Mouse (Mus musculus) thymus, postnatal 14 days (tissue): ENCODE measurements around the gene Impdh1.
"Not testable (repeated sequence)": the region's sequence is repeated elsewhere in the genome, so short reads cannot be mapped to it uniquely, and the experiment has no call there.

Experiments
- DNase-seq: peaks from one replicate; pipeline ENCODE4 v3.0.0; 2021

Impdh1 gene

DNA sequence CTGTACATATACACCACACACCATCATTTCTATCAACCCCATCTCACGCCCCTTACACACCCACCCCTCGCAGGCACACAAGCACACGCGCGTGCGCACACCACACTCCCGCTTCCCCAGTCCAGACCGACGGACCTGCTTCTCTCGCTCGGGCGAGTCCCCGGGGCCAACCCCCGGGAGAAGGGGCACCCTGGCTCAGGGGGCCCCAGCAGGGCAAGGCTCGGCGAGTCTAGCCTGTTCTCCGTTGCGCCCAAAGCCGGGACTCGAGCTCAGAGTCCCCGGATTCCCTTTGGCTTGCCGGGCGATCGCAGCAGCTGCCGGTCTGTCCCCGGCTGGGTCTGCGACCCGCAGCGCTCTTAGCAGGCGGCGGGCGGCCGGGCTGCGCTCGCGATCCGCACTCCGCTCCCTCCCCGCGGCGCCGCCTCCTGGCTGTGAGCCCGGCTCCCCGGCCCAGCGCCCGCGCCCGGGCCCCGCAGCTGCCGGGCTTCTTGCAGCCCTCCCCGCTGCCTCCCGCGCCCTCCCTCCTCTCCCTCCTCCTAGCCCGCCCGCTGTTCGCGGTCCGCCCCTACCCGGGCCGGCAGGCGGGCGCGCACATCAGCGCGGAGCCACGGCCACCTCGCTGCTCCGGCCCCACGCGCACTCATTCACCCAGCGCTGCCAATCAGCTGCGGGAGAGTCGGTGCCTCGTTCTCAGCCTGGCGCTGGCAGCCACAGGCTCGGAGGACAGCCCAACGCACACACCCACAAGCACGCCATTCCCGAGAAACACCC, 37.1 kb downstream of the Impdh1 start, which contains the start of gene Prrt4:
Gene Prrt4, minus strand, starts transcription at position 697 of the 771 bp plus-strand sequence.
- DNase-seq = peak; percentile 43

DNA sequence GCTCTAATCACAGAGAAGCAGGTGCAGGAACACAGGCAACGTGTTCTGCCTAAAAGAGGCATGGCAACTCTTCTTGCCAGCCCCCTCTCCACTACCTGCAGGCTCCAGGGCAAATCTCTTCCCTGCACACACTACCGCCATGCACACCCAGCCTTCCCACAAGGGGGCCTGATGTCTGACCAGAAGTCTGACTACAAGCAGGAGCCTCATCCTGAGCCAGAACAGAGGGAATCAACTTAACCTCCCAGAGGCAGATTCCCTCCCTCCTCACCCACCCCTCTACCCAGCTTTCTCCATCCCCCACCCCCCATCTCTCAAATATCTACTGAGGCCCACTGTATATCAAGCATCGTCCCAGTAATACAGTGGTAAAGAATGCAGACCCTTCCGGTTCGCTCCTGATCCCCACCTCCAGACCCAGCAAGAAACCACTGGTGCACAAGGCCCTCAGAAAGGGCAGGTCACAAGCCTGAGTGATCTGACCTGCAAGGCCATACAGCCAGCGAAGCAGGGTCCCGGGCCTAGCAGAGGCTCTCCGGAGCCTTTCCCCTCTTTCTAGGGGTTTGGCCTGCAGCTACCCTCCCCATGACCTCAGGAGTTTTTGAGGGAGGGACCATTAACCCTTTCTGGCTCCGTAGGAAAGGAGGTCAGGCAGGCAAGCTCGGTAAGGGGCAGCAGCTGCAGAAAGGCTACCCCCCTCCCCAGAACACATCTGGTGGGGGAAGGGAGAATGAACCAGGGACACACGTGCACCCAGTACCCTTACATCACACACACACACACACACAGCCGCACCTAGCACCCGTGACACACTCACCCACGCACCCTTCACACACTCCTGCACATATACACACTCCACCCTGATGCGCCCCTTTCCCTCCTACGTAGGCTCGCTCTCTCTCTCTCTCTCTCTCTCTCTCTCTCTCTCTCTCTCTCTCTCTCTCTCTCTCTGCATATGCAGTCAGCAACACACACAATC, 38.0 kb downstream of the Impdh1 start:
- no peak for DNase-seq

DNA sequence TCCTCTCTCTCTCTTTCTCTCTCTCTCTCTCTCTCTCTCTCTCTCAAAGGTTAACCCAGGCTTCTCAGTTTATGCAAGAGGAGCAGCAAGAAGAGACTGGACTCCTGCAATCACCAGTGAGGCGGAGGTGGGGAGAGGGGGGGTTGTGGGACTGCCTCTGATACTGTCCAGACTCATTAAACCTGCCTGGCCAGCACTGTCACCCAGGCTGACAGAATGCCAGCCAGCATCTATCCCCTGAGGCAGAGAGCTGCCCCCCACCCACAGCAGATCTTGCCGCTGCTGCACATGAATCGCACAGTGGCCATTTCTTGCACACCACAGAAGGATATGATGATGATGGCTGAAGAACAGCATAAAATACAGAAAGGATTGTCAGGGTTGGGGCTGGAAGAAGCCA, 41.1 kb downstream of the Impdh1 start:
- no peak for DNase-seq

GRCm38 (mm10) chr6:29174368-29174767, 41.8 kb downstream of the Impdh1 start:
- no peak for DNase-seq

DNA sequence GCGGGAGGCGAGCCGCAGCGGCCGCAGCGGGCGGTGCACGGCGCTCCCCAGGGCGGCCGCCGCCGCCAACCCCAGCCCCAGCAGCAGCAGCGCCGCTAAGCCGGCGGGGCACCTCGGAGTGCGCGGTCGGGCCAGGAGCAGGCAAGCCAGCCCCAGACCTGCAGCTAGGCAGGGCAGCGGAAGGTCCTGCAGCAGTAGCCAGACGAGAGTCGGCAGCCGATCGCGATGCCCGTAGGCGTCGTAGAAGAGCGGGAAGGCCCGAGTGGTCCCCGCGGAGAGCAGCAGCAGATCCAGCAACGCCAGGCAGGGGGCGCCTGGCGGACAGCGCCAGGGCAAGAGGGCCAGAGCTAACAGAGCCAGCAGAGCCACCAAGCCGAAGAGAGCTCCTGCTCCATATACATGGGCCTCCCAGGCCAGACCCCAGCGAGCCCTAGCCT, 45.2 kb downstream of the Impdh1 start:
- peak; percentile 81 for DNase-seq

DNA sequence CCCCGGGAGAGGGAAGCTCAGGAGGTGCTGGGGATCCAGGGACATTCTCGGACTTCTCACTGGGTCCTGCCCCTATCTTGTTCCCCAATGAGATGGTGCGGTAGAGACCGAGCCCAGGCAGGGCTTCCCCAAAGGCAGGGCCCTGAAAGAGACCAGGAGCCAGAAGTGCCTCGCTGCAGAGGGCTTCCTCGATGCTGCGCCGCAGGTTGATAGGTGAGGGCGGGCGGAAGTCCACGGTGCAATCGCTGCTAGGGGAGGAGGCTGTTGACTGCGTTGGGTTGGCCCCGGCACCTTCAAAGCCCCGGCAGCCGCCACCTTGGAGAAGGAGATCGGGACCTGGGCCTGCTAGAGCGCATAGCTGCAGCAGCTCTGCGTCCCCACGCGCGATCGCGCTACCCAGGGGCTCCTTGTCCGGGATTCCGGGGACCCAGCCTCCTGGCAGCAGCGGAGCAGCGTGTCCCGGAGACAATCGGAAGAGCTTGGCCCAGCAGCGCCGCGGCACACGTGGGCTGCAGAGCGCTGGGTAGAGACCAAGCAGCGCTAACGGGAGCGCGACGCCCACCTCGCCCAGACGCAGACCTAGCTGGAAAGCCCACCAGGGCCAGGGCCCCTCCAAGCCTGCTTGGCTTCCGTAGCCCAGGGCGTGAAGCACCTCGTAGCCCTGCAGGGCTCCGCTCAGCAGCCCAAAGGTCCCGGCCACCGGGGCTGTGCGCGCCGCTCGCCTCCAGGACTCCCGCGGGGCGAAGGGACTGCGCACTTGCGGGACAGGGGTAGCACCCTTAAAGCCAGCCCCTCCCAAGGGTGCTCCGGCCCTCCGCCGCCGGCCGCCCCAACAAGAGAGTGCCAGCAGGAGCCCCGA, 45.9 kb downstream of the Impdh1 start:
- DNase-seq = peak; percentile 80

- DNase-seq = no peak
Measured at GRCm38 (mm10) chr6:29169675-29170062, 46.5 kb downstream of the Impdh1 start.

GRCm38 (mm10) chr6:29168871-29169270, 47.3 kb downstream of the Impdh1 start:
- no peak for DNase-seq

GRCm38 (mm10) chr6:29166196-29166595, 50.0 kb downstream of the Impdh1 start:
- peak; percentile 62 for DNase-seq

DNA sequence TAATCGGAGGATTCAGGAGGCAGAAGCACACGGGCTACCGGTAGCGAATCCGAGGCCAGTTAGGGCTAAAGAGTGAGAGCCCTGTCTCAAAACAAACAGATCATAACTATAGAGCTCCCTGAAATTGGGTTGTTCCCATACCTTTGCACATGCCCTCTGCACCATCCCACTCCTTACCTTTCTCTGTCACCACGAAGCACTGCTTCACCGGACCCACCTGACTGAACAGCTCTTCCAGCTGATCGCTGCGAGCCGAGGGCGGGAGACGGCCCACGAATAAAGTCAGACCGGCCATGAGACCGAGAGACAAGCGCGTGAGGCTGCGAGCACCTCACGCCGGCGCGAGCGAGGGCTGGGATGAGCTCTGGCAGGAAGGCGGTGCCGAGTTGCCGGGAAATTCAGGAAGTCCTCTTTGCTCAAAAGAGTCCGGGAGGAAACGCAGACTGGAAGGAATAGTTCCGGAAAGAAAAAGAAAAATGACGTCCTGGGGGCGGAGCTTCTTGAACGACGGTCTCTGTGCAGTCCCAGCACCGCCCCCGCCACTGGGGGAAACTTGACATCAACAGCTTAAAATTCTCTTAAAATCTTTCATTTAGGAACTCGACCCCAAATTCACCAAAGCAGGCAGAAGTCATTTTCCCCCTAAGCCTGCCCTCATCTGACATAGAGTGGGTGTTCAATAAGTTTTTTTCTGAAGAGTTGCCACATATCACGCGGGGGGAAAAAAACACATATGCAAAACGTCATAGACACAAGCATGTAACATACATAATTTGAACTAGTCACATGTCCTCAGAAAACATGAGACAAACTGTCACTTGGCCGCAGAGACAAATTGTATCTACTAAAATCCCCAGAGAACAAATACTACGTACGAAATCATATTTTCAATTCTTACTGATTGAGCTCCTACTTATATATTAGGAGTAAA, 51.6 kb downstream of the Impdh1 start, which contains the start of gene Rbm28:
Gene Rbm28, minus strand, starts transcription at position 693 of the 931 bp plus-strand sequence.
- peak; percentile 92 for DNase-seq

DNA sequence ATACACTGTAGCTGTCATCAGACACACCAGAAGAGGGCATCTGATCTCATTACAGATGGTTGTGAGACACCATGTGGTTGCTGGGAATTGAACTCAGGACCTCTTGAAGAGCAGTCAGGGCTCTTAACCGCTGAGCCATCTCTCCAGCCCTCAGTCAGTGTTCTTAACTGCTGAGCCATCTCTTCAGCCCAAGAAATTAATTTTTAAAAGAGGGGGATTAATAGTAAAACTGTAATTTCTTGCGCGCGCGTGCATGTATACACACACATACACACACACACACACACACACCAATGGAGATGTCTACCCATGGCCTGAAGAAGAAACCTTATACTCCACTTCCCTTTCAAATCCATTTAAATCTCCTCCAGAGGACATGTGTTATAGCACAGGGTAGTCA, 54.9 kb downstream of the Impdh1 start:
- not testable (repeated sequence) for DNase-seq

- DNase-seq = no peak
Measured at GRCm38 (mm10) chr6:29160786-29161185, 55.4 kb downstream of the Impdh1 start.

DNA sequence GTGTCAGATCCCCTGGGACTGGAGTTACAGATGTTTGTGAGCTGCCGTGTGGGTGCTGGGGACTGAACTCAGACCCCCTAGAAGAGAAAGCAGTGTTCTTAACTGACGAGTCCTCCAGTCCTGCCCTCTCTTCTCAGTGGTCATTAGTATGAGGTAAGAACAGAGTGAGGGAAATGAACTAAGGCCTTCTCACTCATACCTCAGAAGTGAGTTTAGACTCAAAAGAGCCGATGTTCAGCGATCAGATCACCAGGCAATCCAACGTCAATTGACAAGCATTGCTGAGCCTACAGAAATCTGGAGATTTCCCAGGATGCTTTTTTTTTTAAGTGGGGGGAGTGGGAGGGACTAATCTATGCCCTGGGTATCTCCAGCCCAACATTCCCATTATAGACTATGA, 59.8 kb downstream of the Impdh1 start:
- no peak for DNase-seq
